Mouse (Mus musculus): Measurements from ENCODE around the gene Angptl7.

Angptl7 gene

DNA sequence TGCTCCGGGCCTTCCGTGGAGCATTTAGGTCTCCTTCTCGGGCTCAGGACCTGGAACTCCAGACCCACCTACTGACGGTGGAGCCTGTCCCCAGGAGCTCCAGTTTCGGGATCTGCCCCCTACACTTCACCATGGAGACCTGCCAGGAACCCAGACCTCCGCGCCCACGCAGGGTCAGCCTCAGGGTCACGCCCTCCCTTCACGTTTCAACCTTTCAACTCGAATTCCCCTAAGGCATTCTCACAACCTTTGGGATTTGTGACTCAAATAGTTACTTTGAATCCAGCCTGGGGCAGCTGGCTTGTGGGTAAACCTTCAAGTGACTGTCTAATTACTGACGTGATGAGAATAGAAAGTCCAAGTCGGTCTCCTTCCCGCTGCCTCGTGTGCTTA, 51.4 kb downstream of the Angptl7 start:
- peak; percentile 57 to 67 for DNase-seq

DNA sequence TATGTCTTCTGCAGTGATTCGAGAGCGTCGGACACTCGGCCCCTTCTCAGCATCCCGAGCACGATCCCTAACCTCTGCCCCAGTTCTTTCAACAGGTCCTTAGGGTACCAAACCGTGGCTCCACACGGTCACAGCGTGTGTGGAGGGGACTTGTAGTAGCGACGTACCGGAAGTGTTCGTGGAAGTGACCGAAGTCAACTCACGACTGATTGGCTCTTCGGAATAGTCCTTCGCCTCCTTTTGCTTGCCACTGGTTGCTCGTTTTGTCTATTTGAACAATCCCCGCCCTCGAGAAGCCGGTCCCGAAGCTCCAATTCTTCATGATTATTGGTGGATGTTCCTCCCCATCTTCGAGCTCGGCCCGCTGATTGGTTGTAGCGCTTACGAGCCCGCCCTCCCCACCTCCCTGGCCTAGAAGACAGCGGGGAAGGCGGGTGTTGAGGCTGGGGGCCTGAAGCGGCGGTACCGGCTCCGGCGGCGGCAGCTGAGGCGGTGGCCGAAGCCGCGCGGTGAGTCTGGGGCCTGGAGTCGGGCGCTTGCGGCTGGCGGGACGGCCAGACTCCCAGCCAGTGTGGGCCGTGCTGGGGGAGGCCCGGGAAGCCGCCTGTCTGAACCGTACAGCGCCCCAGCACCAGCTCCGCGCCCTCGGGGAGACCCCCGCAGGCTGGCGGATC, 51.9 kb downstream of the Angptl7 start, which contains the start of gene Mtor:
Mtor (plus strand) TSS at position 433 of the 674 bp plus-strand sequence.
- peak; percentile 94 to 96 for DNase-seq
